Mouse (Mus musculus): ENCODE measurements at regions not wholly inside any gene's neighbourhood (a gene's known extent, or its start where the extent isn't known, plus 50 kb on each side); places are given as distances from the start of the nearest gene placed in this dataset.

DNA sequence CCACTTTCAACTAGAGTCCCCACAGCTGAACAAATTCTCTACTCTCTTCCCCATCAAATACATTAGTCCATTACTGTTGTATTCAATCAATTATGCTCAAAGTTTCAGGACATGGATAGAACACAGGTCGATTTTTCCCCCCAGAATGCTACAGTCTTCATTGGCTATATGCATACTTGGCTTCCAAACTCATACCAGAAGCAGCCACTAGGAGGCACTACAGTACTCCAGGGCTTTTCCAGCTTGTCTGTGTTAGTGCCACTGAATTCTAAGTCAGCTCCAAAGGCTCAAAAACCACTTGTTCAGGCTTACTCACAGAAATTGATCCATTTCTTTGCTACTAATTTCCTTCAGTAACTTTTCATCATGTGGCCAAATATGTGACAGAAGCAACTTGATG lies 371.9 kb upstream of the Cdh4 start:
- TF ChIP-seq CTCF (IDR thresholded peaks at IDR 0.05; ENCODE audit: borderline replicate concordance, insufficient read depth, low read length) (no peak), POLR2A (IDR thresholded peaks at IDR 0.05; ENCODE audit: low read depth, low read length) (no peak)

Measured in embryonic fibroblast, embryonic 13.5 days (primary cell).